Mouse (Mus musculus) neural tube, embryonic 15.5 days (tissue): ENCODE data around the gene Zmiz1. TPM values are rescaled to one million over a fixed set of nuclear protein-coding genes. Genes with fewer than 3 reads are reported as not detected.

ENCODE experiments used
- ATAC-seq: fragments of 200-750 bp; cut with Nextera tagmentation; 2 replicates; pipeline ENCODE4 v1.8.0; 2017; ENCODE audit warnings: mild to moderate bottlenecking, moderate TSS enrichment, moderate library complexity; ENCODE audit not compliant: low FRiP score
- H3K27ac ChIP-seq: fragments of 300-500 bp; sonication (generic); replicated peaks from 2 replicates; pipeline ENCODE4 v1.5.1; 2015; ENCODE audit warnings: mild to moderate bottlenecking, inconsistent platforms
- H3K27me3 ChIP-seq: fragments of 300-500 bp; sonication (generic); replicated peaks from 2 replicates; pipeline ENCODE4 v1.6.1; 2015; ENCODE audit warnings: inconsistent platforms
- H3K36me3 ChIP-seq: fragments of 300-500 bp; sonication (generic); 2 replicates; pipeline ENCODE4 v1.6.1; 2015; ENCODE audit warnings: inconsistent platforms
- H3K4me1 ChIP-seq: fragments of 300-500 bp; sonication (generic); 2 replicates; pipeline ENCODE4 v1.6.1; 2015; ENCODE audit warnings: inconsistent platforms
- H3K4me2 ChIP-seq: fragments of 300-500 bp; sonication (generic); 2 replicates; pipeline ENCODE4 v1.6.1; 2015; ENCODE audit warnings: inconsistent platforms, mild to moderate bottlenecking, moderate library complexity
- H3K4me3 ChIP-seq: fragments of 300-500 bp; sonication (generic); replicated peaks from 2 replicates; pipeline ENCODE4 v1.5.1; 2015; ENCODE audit warnings: mild to moderate bottlenecking, inconsistent platforms
- H3K9ac ChIP-seq: fragments of 300-500 bp; sonication (generic); replicated peaks from 2 replicates; pipeline ENCODE4 v1.6.1; 2015; ENCODE audit warnings: mild to moderate bottlenecking, inconsistent platforms
- H3K9me3 ChIP-seq: fragments of 300-500 bp; sonication (generic); replicated peaks from 2 replicates; pipeline ENCODE4 v1.6.1; 2016; ENCODE audit warnings: inconsistent platforms
- WGBS: fragments of 180-500 bp; shearing (Covaris S2); methylation state at CpG from one replicate; pipeline ENCODE4 v1.1.7; 2015; ENCODE audit warnings: mixed read lengths; 5-methylcytosine and 5-hydroxymethylcytosine counted together
- polyA plus RNA-seq: library from polyadenylated mRNA; unstranded; fragments of >200 nt; fragmentation: Nextera tagmentation; extraction: Ambion mirVana; gene quantifications from 2 replicates; pipeline ENCODE4 v1.2.1, GENCODE M21; 2015

Gene Zmiz1
- polyA plus RNA-seq, 1 experiment from 2014 or later, result 54.7 TPM

GRCm38 (mm10) chr14:25478257-25478656, 19.3 kb downstream of the Zmiz1 start:
- Histone ChIP-seq H3K4me1 (peaks cover 100% of the 10 kb centered on the region), H3K4me2 (no peak overlapping the region), H3K36me3 (no peaks in the 10 kb centered on the region), H3K4me3 (no peak overlapping the region), H3K27me3 (no peaks in the 10 kb centered on the region), H3K9me3 (no peaks in the 10 kb centered on the region), H3K9ac (no peak overlapping the region), H3K27ac (peak overlapping the region; percentile 58)
- ATAC-seq, result no peak
- 49% methylated on average over 5 of the region's 5 CpGs for WGBS

- Histone ChIP-seq H3K4me3 (no peak overlapping the region), H3K9me3 (no peaks in the 10 kb centered on the region), H3K4me1 (peaks cover 100% of the 10 kb centered on the region), H3K27me3 (no peaks in the 10 kb centered on the region), H3K9ac (no peak overlapping the region), H3K27ac (peak overlapping the region; percentile 58), H3K4me2 (no peak overlapping the region), H3K36me3 (no peaks in the 10 kb centered on the region)
- 32% methylated on average over 9 of the region's 9 CpGs for WGBS
- ATAC-seq, result peak; percentile 26; the same call in 1 of the 2 replicates
Observed at GRCm38 (mm10) chr14:25478755-25479154, 19.8 kb downstream of the Zmiz1 start.

DNA sequence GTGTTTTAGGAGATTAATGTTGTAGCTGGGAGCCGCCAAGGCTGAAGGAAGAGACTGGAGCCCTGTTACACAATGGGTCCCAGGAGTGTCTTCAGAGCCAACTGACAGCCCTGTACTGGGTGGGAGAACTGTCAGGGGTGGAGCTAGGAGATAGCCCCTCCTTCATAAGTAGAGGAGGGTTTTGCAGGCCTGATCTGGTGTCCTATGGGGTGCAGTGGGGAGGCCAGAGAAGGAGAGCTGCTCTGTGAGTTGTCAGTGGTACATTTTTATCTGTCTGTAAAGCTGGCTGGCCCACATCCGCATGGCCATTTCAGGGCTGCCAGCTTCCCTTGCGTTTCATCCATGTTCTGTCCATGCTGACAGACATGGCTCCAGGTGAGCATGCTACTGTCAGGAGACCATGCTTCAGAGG, 20.9 kb downstream of the Zmiz1 start:
- Histone ChIP-seq H3K27me3 (no peaks in the 10 kb centered on the region), H3K27ac (peak overlapping the region; percentile 58), H3K9me3 (no peaks in the 10 kb centered on the region), H3K4me3 (no peak overlapping the region), H3K4me2 (no peak overlapping the region), H3K36me3 (no peaks in the 10 kb centered on the region), H3K4me1 (peaks cover 100% of the 10 kb centered on the region), H3K9ac (0 out of 2 replicates have a peak overlapping the region, but pooled peaks have one; percentile 10)
- ATAC-seq, result no peak
- 52% methylated on average over 3 of the region's 3 CpGs for WGBS

DNA sequence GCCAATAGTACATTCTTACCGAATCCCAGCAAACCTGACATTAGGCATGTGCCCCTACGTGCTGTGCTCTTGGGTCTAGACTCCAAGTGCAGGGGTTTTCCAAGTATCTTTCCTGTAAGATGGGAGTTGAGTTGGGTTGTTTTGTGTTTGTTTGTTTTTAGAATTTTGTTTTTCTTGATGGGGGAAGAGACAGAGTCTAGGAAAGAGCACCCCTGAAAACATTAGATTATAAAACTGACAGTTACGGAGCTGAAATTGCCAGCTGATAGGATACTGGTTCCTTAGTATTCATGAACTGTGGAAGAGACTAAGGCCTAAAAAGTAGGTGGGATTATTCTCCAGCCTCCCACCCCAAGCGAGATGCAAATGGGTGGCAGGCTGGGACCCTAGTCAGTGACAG, 21.5 kb downstream of the Zmiz1 start:
- Histone ChIP-seq H3K4me1 (peaks cover 100% of the 10 kb centered on the region), H3K9me3 (no peaks in the 10 kb centered on the region), H3K27ac (peak overlapping the region; percentile 58; the same call in 1 of the 2 replicates), H3K9ac (no peak overlapping the region), H3K36me3 (no peaks in the 10 kb centered on the region), H3K4me3 (no peak overlapping the region), H3K4me2 (no peak overlapping the region), H3K27me3 (no peaks in the 10 kb centered on the region)
- WGBS, result 88% methylated on average over 4 of the region's 4 CpGs
- no peak for ATAC-seq

- H3K4me1 ChIP-seq, result peaks cover 100% of the 10 kb centered on the region
- H3K36me3 ChIP-seq, result no peaks in the 10 kb centered on the region
- peak overlapping the region; percentile 69 for H3K27ac ChIP-seq
- ATAC-seq, result no peak
- 0 out of 2 replicates have a peak overlapping the region, but pooled peaks have one; percentile 20 for H3K9ac ChIP-seq
- H3K4me3 ChIP-seq, result no peak overlapping the region
- H3K9me3 ChIP-seq, result no peaks in the 10 kb centered on the region
- H3K27me3 ChIP-seq, result no peaks in the 10 kb centered on the region
- 44% methylated on average over 20 of the region's 20 CpGs for WGBS
- no peak overlapping the region for H3K4me2 ChIP-seq
Observed at GRCm38 (mm10) chr14:25480916-25481666, 22.1 kb downstream of the Zmiz1 start.

- Histone ChIP-seq H3K4me1 (peaks cover 100% of the 10 kb centered on the region), H3K4me2 (no peak overlapping the region), H3K27me3 (no peaks in the 10 kb centered on the region), H3K27ac (peak overlapping the region; percentile 69), H3K9ac (0 out of 2 replicates have a peak overlapping the region, but pooled peaks have one; percentile 20), H3K36me3 (no peaks in the 10 kb centered on the region), H3K9me3 (no peaks in the 10 kb centered on the region), H3K4me3 (no peak overlapping the region)
- WGBS, result 79% methylated on average over 11 of the region's 11 CpGs
- no peak for ATAC-seq
Observed at GRCm38 (mm10) chr14:25481667-25482331, 22.8 kb downstream of the Zmiz1 start.

DNA sequence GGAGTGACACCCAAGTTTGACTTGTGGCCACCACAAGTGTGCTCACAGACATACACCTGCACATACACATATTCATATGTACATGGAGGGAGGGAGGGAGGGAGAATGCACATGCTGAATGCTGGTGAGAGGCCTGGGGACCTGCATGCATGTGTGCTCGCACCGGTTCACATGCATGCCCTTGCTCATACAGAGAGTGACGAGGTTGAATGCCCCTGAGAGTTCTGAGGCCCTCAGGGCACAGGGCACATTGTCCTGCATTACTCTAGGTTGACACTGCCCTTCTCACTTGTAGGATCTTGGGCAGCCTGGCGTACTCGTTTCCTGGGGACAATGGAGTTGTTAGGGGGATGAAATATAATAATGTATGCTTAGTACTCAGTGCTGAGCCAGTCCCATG, 23.4 kb downstream of the Zmiz1 start:
- no peaks in the 10 kb centered on the region for H3K36me3 ChIP-seq
- 41% methylated on average over 5 of the region's 5 CpGs for WGBS
- H3K9me3 ChIP-seq, result no peaks in the 10 kb centered on the region
- no peak overlapping the region for H3K27ac ChIP-seq
- H3K9ac ChIP-seq, result no peak overlapping the region
- H3K4me3 ChIP-seq, result no peak overlapping the region
- peaks cover 100% of the 10 kb centered on the region for H3K4me1 ChIP-seq
- no peak overlapping the region for H3K4me2 ChIP-seq
- H3K27me3 ChIP-seq, result no peaks in the 10 kb centered on the region
- no peak for ATAC-seq

DNA sequence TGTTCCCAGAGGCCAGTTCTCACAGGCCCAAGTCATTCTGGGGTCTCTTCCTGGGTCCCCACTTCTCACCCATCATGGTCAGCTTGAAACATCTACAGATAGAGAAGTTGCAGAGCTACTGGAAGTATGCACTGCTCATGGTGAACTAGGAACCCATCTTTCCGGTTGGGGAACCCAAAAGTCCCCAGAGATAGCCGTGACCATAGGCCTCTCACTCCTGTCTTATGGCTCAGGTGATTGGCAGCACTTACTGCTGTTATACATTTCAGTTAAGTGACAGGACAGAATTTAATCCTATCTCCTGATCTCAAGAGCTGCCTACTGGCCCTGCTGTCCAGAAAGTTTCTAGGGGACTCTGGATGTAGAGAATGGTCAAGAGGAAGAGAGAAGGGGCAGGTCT, 24.3 kb downstream of the Zmiz1 start:
- Histone ChIP-seq H3K27ac (0 out of 2 replicates have a peak overlapping the region, but pooled peaks have one; percentile 13), H3K9ac (no peak overlapping the region), H3K36me3 (no peaks in the 10 kb centered on the region), H3K9me3 (no peaks in the 10 kb centered on the region), H3K4me1 (peaks cover 100% of the 10 kb centered on the region), H3K4me3 (no peak overlapping the region), H3K4me2 (no peak overlapping the region), H3K27me3 (no peaks in the 10 kb centered on the region)
- no peak for ATAC-seq
- 91% methylated on average over 2 of the region's 2 CpGs for WGBS

DNA sequence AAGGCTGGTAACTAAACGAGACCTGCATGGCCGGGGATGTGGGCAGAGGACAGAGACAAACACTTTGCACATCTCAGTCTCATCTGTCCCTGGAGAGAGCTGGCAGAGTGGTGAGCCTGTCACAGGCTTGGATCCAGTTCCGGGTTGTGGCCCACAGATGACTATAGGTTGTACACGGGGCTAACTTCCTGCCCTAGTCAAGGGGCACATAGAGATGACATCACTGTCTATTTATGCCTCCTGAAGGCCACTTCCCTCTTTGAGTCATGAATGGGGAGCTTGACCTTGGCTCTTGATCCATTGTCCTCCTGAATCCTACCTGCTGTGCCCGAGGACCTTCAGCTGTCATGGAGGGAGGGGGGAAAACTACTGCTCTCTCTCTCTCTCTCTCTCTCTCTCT, 25.1 kb downstream of the Zmiz1 start:
- peaks cover 100% of the 10 kb centered on the region for H3K4me1 ChIP-seq
- no peak for ATAC-seq
- no peaks in the 10 kb centered on the region for H3K9me3 ChIP-seq
- no peak overlapping the region for H3K9ac ChIP-seq
- WGBS, result 36% methylated on average over 5 of the region's 5 CpGs
- H3K4me2 ChIP-seq, result no peak overlapping the region
- no peak overlapping the region for H3K4me3 ChIP-seq
- H3K27ac ChIP-seq, result 0 out of 2 replicates have a peak overlapping the region, but pooled peaks have one; percentile 20
- H3K36me3 ChIP-seq, result no peaks in the 10 kb centered on the region
- no peaks in the 10 kb centered on the region for H3K27me3 ChIP-seq

- H3K9me3 ChIP-seq, result no peaks in the 10 kb centered on the region
- H3K27me3 ChIP-seq, result no peaks in the 10 kb centered on the region
- H3K4me2 ChIP-seq, result no peak overlapping the region
- H3K27ac ChIP-seq, result no peak overlapping the region
- peaks cover 96% of the 10 kb centered on the region for H3K4me1 ChIP-seq
- WGBS, result 79% methylated on average over 2 of the region's 2 CpGs
- no peak overlapping the region for H3K4me3 ChIP-seq
- H3K36me3 ChIP-seq, result no peaks in the 10 kb centered on the region
- no peak for ATAC-seq
- no peak overlapping the region for H3K9ac ChIP-seq
Observed at GRCm38 (mm10) chr14:25486220-25486619, 27.2 kb downstream of the Zmiz1 start.

DNA sequence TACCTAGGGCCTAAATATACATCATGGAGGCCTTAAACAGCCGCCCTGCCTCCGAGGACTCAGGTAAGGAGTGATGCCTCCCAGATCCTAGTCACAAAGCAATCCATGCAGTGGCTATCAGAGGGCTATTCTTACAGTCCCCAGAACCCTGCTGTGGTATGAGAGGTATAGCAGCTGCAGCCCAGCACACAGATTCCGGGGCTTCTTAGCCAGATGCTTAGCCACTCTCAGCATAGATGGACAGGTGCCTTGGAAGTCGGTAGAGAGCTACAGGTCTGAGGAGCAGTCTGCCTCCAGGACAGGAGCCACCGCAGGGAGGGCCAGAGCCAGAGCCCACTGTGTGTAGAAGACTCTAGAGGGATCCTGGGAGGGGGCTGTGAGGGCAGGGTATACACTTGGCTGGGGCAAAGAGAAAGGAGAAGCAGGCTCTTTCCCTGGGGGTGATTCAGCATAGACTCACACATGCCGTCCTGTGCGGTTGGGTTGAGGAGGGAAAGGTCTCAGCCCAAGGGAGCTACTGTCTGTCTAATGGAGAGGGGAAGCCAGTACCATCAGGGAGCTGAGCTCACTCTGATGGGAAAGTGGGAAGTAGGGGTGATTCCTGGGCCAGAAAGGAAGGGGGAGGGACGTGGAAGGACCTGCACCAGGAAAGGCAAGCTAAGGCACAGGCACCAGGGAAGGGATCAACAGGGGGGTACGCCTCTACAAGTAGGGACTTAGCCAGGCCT, 27.9 kb downstream of the Zmiz1 start:
- Histone ChIP-seq H3K9me3 (no peaks in the 10 kb centered on the region), H3K36me3 (no peaks in the 10 kb centered on the region), H3K4me2 (no peak overlapping the region), H3K4me1 (peaks cover 96% of the 10 kb centered on the region), H3K9ac (no peak overlapping the region), H3K4me3 (no peak overlapping the region), H3K27ac (0 out of 2 replicates have a peak overlapping the region, but pooled peaks have one; percentile 51), H3K27me3 (no peaks in the 10 kb centered on the region)
- 71% methylated on average over 9 of the region's 9 CpGs for WGBS
- no peak for ATAC-seq
